Mouse (Mus musculus): ENCODE results near the gene Ccng2. TPM values are rescaled to one million over a fixed set of nuclear protein-coding genes. Genes with fewer than 3 reads are reported as not detected.

Ccng2 gene
- polyA plus RNA-seq, 1 experiment from 2014 or later: 126 TPM

DNA sequence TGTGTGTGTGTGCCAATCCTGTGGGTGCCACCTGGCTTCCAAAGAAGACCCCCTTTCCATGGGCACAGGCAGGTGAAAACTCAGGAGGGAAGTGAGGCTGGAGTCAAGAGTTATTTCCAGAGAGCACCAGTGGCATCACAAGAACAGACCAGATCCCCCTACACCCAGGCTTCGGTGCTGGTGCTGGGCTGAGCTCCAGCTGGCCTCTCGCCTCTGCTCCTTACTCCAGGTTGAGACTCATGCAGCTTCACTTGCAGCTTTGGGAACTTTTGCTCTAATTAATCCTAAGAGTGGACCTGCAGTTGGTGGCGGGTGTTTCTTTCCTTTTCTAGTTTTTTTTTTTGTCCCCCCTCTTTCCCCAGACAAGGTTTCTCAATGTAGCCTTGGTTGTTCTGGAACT, 30.3 kb downstream of the Ccng2 start:
- no peaks in the 10 kb centered on the region for H3K9me3 ChIP-seq
- no peak overlapping the region for H3K27ac ChIP-seq
- ATAC-seq: no peak
- H3K27me3 ChIP-seq: no peaks in the 10 kb centered on the region
- H3K36me3 ChIP-seq: no peaks in the 10 kb centered on the region
- no peak overlapping the region for H3K4me3 ChIP-seq (replicated peaks)
- no peaks in the 10 kb centered on the region for H3K4me1 ChIP-seq (replicated peaks)
- no peak overlapping the region for H3K4me2 ChIP-seq (replicated peaks)
- H3K9ac ChIP-seq (replicated peaks): no peak overlapping the region
- WGBS: 97% methylated on average over 3 of the region's 3 CpGs

DNA sequence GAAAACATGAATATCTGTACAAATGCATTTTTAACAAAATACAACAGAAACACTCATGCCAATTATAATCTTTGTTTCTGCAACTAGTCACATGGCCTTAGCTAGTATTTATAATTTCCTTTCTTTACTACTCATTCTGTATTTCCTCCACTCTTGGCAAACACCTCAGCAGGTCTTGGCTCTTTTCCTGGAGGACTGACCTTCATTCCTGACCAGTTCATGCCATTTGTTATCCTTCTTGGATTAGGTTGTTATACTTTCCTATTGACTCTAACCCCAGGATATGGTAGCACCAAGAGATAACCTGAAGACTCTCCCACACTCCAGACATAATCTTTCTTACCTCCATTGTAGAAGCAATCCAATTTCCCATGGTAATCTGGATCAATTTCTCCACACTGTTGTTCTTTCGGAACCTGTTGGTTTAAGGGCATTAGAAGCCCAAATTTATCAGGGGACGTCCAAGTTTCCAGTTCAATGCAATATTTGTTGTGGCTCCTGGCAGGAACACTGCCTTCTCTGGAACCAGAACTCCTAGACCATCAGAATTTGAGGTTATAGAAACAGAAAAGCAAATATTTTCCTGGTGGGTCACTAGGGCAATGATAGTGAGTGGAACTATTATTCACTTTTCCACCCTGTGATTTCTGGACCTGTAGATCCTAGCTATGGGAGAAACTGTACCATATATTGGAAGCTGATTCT, 38.2 kb downstream of the Ccng2 start:
- WGBS: 84% methylated on average over 2 of the region's 2 CpGs
- H3K4me3 ChIP-seq (replicated peaks): no peak overlapping the region
- H3K9ac ChIP-seq (replicated peaks): no peak overlapping the region
- H3K27ac ChIP-seq: no peak overlapping the region
- H3K4me1 ChIP-seq (replicated peaks): no peaks in the 10 kb centered on the region
- ATAC-seq: no peak
- no peak overlapping the region for H3K4me2 ChIP-seq (replicated peaks)
- no peaks in the 10 kb centered on the region for H3K27me3 ChIP-seq
- H3K36me3 ChIP-seq: no peaks in the 10 kb centered on the region
- no peaks in the 10 kb centered on the region for H3K9me3 ChIP-seq

DNA sequence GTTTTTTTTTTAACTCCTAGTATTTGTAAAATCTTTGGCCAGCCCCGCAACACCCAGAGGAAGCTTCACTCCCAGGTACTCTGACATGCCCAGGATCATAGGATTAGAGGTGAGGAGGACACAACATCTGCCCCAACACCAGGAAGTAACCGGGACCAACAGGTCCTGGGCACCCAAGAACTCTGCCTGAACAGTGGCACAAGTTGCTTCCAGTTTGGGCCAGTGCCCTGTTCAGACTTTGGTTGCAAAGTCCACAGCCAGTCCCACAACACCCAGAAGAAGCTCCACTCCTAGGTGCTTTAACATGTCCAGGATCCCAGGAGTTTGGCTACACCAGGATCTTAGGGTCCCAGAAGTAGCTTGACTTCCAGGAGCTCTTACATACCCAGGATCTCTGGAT, 41.9 kb downstream of the Ccng2 start:
- Histone ChIP-seq H3K4me2 (replicated peaks) (no peak overlapping the region), H3K4me1 (replicated peaks) (no peaks in the 10 kb centered on the region), H3K9ac (replicated peaks) (no peak overlapping the region), H3K27me3 (no peaks in the 10 kb centered on the region), H3K27ac (no peak overlapping the region), H3K4me3 (replicated peaks) (no peak overlapping the region), H3K9me3 (no peaks in the 10 kb centered on the region), H3K36me3 (no peaks in the 10 kb centered on the region)
- ATAC-seq: no peak
- 78% methylated on average over 2 of the region's 2 CpGs for WGBS

DNA sequence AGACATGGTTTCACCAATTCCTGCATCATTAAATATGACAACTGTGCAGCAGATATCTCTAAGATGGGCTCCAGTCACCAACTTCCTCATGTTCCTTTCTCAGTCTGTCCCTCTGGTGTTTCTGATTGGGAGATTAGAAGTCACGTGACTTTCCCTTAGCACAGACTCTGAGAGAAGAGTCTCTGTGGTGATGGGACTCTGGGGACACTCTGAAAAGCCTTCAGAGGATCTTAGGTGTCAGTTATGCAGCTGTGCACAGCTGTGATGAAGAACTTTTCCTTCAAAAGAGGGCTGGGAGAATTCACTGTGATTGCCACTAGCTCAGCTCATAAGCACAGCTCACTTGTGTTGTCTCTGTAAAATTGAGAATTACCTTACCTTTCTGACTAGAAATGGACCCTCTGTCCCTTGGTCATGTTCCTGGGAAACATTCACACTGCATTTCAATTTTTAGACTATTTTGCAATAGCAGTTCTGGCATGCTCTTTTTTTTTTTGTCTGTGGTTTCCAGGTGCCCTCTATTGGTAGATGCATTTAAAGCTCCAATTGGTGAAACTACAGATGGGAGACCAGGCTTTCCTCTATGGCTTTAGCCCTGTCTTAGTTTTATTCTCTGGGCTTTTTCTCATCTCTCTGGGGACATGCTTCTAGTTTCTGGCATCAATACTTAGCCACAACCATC, 56.4 kb downstream of the Ccng2 start:
- Histone ChIP-seq H3K4me3 (replicated peaks) (no peak overlapping the region), H3K36me3 (no peaks in the 10 kb centered on the region), H3K9me3 (no peaks in the 10 kb centered on the region), H3K4me2 (replicated peaks) (no peak overlapping the region), H3K27ac (no peak overlapping the region), H3K9ac (replicated peaks) (no peak overlapping the region), H3K4me1 (replicated peaks) (no peaks in the 10 kb centered on the region), H3K27me3 (no peaks in the 10 kb centered on the region)
- WGBS: 53% methylated on average over 1 of the region's 1 CpGs
- no peak for ATAC-seq

Other genes with a start within 250 kb of the Ccng2 start
- gene Sowahb, start 222.2 kb upstream of the Ccng2 start, polyA plus RNA-seq (2015; fragmentation: Nextera tagmentation; extraction: Ambion mirVana): 0.06 TPM in 1 of 2 replicates, not detected in the other
- 172 and 173 TPM in 2 replicates for gene Sept11, start 173.8 kb upstream of the Ccng2 start, polyA plus RNA-seq (2015; fragmentation: Nextera tagmentation; extraction: Ambion mirVana)
- gene Ccni, start 60.8 kb upstream of the Ccng2 start, polyA plus RNA-seq (2015; fragmentation: Nextera tagmentation; extraction: Ambion mirVana): 143 and 152 TPM in 2 replicates
- gene 2010109A12Rik, start 60.7 kb upstream of the Ccng2 start, polyA plus RNA-seq (2015; fragmentation: Nextera tagmentation; extraction: Ambion mirVana): 2.4 and 3.5 TPM in 2 replicates